Mouse (Mus musculus) liver, adult 2 months (tissue): ENCODE measurements at regions not wholly inside any gene's neighbourhood (a gene's known extent, or its start where the extent isn't known, plus 50 kb on each side); places are given as distances from the start of the nearest gene placed in this dataset.

Source experiments
- CTCF ChIP-seq: fragments of 200-500 bp; IDR thresholded peaks from 2 replicates; pipeline ENCODE4 v1.5.1; 2011; ENCODE audit warnings: low read depth, low read length, control low read depth
- POLR2A ChIP-seq: fragments of 200-500 bp; IDR thresholded peaks from 2 replicates; pipeline ENCODE4 v1.6.1; 2011; ENCODE audit warnings: low read length, control low read depth; ENCODE audit not compliant: insufficient read depth; ENCODE audit errors: extremely low read depth

DNA sequence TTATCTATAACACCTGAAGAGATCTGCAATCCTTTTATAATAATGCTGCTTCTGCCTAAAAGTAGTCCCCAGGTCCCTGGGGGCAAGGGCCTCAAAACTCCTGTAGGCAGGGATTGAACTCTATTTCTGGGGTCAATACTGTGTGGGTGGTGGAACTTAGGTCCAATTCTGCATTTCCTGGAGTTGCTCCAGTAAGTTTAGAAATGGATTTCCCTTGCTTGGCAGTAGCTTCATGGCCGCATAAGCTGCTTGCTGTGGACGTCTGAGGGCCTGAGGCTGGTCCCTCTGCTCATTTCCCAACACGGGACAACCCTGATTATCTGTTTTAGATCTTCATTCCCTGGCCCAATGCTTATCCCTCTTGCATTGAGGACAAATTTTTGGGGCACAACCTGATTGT is 118.0 kb upstream of the Peli1 start:
- TF ChIP-seq POLR2A (no peak), CTCF (no peak)
